Mouse (Mus musculus): ENCODE results near the gene Gm28048. TPM values are rescaled to one million over a fixed set of nuclear protein-coding genes. Genes with fewer than 3 reads are reported as not detected.

Gene Gm28048
- total and polyA plus RNA-seq, 2 experiments from 2014 or later, result 3.4 TPM; not detected in 1

DNA sequence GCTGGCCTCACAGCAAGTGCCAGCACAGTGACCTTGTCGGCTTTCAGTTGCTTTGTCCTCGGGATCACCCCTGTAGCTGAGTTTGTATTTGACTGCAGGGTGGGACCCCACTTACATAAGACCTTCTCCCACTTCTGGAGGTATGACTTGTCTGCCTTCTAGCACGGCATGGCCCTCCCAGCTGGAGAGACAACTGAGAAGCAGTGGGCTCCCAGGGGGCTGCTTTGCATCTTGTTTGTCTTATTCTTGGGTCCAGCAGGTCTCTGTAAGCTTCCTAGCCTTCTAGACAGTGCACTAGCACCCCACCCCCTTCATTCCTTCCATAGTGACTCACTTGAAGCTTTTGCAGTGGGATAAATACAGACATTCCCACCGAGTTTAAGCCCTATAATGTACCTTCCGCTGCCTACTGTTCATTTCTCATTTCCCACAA lies 151.7 kb downstream of the Gm28048 start:
- Histone ChIP-seq H3K9ac (replicated peaks; ENCODE audit: low read length) (no peak overlapping the region), H3K4me3 (ENCODE audit: low read length) (no peak overlapping the region), H3K4me2 (ENCODE audit: low read depth, low read length) (no peak overlapping the region), H3K9me3 (ENCODE audit: low read length) (no peaks in the 10 kb centered on the region), H3K36me3 (ENCODE audit: insufficient read depth, low read length) (no peaks in the 10 kb centered on the region), H3K27me3 (ENCODE audit: insufficient read depth, low read length) (no peaks in the 10 kb centered on the region), H3K4me1 (ENCODE audit: insufficient read depth, low read length) (no peaks in the 10 kb centered on the region), H3K27ac (0 out of 2 replicates have a peak overlapping the region, but pooled peaks have one; percentile 20)
- ATAC-seq (no peak), DNase-seq (ENCODE audit: low spot score) (no peak)
- WGBS, result 41% methylated on average over 5 of the region's 5 CpGs
- TF ChIP-seq CTCF (IDR thresholded peaks at IDR 0.05; ENCODE audit: low read depth), result no peak

DNA sequence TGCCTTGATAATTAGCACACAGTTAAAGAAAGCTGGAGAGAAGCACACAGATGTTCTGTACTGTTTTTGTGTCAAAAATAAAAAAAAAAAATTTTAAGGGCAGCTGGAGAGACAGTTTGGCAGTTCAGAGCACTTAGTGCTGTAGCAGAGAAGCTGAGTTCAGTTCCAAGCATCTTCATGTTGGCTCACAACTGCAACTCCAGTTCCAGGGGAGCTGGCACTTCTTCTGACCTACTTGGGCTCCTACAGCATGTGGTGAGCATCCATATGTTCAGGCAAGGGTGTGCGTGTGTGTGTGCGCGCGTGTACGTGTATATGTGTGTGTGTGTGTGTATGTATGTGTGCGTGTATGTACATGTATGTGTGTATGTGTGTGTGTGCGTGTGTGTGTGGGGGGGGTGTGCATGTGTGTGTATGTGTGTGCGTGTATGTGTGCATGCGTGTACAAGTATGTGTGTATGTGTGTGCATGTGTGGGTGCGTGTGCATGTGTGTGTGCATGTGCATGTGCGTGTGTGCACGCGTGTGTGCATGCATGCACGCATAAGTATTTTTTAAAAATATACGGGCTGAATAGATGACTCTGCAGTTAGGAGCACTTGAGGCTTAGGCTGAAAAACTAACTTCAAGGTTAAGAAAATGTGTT lies 152.8 kb downstream of the Gm28048 start:
- Histone ChIP-seq H3K36me3 (ENCODE audit: insufficient read depth, low read length) (no peaks in the 10 kb centered on the region), H3K4me2 (ENCODE audit: low read depth, low read length) (no peak overlapping the region), H3K27ac (no peak overlapping the region), H3K9ac (replicated peaks; ENCODE audit: low read length) (no peak overlapping the region), H3K4me1 (ENCODE audit: insufficient read depth, low read length) (no peaks in the 10 kb centered on the region), H3K9me3 (ENCODE audit: low read length) (no peaks in the 10 kb centered on the region), H3K4me3 (ENCODE audit: low read length) (no peak overlapping the region), H3K27me3 (ENCODE audit: insufficient read depth, low read length) (no peaks in the 10 kb centered on the region)
- no peak for TF ChIP-seq CTCF (IDR thresholded peaks at IDR 0.05; ENCODE audit: low read depth)
- ATAC-seq (no peak), DNase-seq (ENCODE audit: low spot score) (no peak)
- WGBS, result 95% methylated on average over 15 of the region's 15 CpGs

DNA sequence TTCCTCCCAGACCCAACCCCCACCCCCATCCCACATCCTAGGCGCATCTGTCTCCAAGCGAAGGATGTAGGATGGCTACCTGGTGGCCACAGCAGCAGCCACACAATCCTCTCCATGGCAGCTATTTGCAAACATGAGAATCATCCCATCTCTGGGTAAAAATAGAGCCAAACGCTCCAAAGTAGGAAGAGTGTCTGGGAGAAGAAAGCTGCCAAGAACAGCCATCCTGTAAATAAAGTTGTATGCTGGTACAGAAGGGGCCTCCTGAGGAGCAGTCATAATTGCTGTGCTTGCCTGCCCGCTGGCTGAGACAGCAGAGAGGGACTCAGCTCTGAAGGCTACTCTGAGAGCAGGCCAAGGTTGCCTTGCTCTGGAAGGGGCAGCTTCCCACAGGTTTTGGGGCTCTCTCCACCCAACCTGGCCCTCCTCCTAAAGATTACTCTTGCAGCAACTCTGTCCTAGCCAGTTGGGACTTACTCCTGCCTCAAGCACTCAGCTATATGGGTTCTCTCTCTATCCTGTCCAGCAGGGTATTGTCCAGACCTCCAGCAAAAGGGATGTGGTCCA lies 154.3 kb downstream of the Gm28048 start:
- no peak for DNase-seq (ENCODE audit: low spot score)
- H3K4me2 ChIP-seq (ENCODE audit: low read depth, low read length), result no peak overlapping the region
- H3K9me3 ChIP-seq (ENCODE audit: low read length), result no peaks in the 10 kb centered on the region
- H3K9ac ChIP-seq (replicated peaks; ENCODE audit: low read length), result no peak overlapping the region
- no peaks in the 10 kb centered on the region for H3K4me1 ChIP-seq (ENCODE audit: insufficient read depth, low read length)
- no peaks in the 10 kb centered on the region for H3K36me3 ChIP-seq (ENCODE audit: insufficient read depth, low read length)
- H3K27me3 ChIP-seq (ENCODE audit: insufficient read depth, low read length), result no peaks in the 10 kb centered on the region
- ATAC-seq, result 0 out of 2 replicates have a peak, but pooled peaks have one; percentile 28
- TF ChIP-seq CTCF (IDR thresholded peaks at IDR 0.05; ENCODE audit: low read depth), result no peak
- WGBS, result 72% methylated on average over 4 of the region's 4 CpGs
- no peak overlapping the region for H3K4me3 ChIP-seq (ENCODE audit: low read length)
- H3K27ac ChIP-seq, result no peak overlapping the region

DNA sequence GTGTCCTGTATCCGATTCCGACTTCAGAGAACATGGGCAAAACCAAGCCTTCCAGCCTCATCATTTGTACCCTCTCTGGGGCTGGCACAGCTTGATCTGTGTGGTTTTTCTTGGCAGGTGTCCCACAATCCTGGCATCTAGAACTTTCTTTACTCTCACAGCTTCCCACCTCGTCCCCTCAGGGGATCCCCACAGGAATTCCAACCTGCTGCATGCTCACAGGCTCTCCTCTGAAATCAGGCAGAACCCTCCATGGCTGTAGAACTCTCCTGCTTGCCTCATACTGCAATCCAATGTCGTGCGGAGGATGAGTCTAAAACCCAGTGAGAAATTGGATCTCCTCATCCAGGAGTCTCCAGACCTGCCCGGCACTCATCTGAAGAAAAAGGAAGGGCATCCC lies 155.2 kb downstream of the Gm28048 start:
- no peak overlapping the region for H3K4me3 ChIP-seq (ENCODE audit: low read length)
- no peaks in the 10 kb centered on the region for H3K36me3 ChIP-seq (ENCODE audit: insufficient read depth, low read length)
- DNase-seq (ENCODE audit: low spot score) (no peak), ATAC-seq (no peak)
- no peaks in the 10 kb centered on the region for H3K4me1 ChIP-seq (ENCODE audit: insufficient read depth, low read length)
- no peaks in the 10 kb centered on the region for H3K27me3 ChIP-seq (ENCODE audit: insufficient read depth, low read length)
- no peak for TF ChIP-seq CTCF (IDR thresholded peaks at IDR 0.05; ENCODE audit: low read depth)
- no peak overlapping the region for H3K27ac ChIP-seq
- no peak overlapping the region for H3K9ac ChIP-seq (replicated peaks; ENCODE audit: low read length)
- no peaks in the 10 kb centered on the region for H3K9me3 ChIP-seq (ENCODE audit: low read length)
- 86% methylated on average over 6 of the region's 6 CpGs for WGBS
- no peak overlapping the region for H3K4me2 ChIP-seq (ENCODE audit: low read depth, low read length)

DNA sequence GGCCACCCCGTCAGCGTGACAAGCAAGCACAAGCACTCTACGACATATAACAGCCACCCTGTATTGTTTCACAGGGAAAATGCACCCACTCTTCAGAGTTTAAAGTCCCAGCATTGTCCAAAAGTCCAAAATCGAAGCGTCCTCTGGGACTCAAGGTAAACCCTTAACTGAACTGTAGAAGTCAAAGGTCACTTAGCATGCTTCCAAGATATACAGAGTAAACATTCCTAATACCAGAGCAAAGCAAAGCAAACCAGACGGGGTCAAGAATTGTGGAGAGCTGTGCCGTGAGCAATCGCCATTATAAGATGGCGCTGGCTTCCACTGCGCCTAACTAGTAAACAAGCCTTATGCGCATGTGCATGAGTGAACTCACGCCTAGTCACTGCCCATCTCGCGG lies 155.8 kb downstream of the Gm28048 start:
- Histone ChIP-seq H3K27ac (no peak overlapping the region), H3K4me1 (ENCODE audit: insufficient read depth, low read length) (no peaks in the 10 kb centered on the region), H3K9ac (replicated peaks; ENCODE audit: low read length) (no peak overlapping the region), H3K27me3 (ENCODE audit: insufficient read depth, low read length) (no peaks in the 10 kb centered on the region), H3K4me3 (ENCODE audit: low read length) (no peak overlapping the region), H3K4me2 (ENCODE audit: low read depth, low read length) (no peak overlapping the region), H3K9me3 (ENCODE audit: low read length) (no peaks in the 10 kb centered on the region), H3K36me3 (ENCODE audit: insufficient read depth, low read length) (no peaks in the 10 kb centered on the region)
- TF ChIP-seq CTCF (IDR thresholded peaks at IDR 0.05; ENCODE audit: low read depth), result no peak
- WGBS, result 94% methylated on average over 14 of the region's 14 CpGs
- DNase-seq (ENCODE audit: low spot score) (no peak), ATAC-seq (no peak)

DNA sequence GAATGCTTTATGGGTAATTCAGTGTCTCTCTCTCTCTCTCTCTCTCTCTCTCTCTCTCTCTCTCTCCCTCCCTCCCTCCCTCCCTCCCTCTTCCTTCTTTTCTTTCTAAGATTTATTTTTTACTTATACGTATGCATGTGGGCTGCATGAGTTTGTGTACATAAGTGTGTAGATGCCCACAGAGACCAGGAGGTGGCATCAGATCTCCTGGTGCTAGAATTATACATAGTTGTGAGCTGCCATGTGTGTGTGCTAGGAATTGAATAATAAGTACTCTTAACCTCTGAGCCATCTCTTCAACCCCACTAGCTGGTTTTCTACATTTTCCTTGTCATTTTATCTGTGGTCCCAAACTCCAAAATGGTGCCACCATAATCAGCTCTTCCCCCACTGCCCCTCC lies 156.3 kb downstream of the Gm28048 start:
- 100% methylated on average over 1 of the region's 1 CpGs for WGBS
- DNase-seq (ENCODE audit: low spot score), result no peak
- H3K4me1 ChIP-seq (ENCODE audit: insufficient read depth, low read length), result no peaks in the 10 kb centered on the region
- H3K9me3 ChIP-seq (ENCODE audit: low read length), result no peaks in the 10 kb centered on the region
- H3K27me3 ChIP-seq (ENCODE audit: insufficient read depth, low read length), result no peaks in the 10 kb centered on the region
- H3K27ac ChIP-seq, result no peak overlapping the region
- ATAC-seq, result no peak
- TF ChIP-seq CTCF (IDR thresholded peaks at IDR 0.05; ENCODE audit: low read depth), result no peak
- H3K9ac ChIP-seq (replicated peaks; ENCODE audit: low read length), result no peak overlapping the region
- H3K36me3 ChIP-seq (ENCODE audit: insufficient read depth, low read length), result no peaks in the 10 kb centered on the region
- no peak overlapping the region for H3K4me2 ChIP-seq (ENCODE audit: low read depth, low read length)
- H3K4me3 ChIP-seq (ENCODE audit: low read length), result no peak overlapping the region

DNA sequence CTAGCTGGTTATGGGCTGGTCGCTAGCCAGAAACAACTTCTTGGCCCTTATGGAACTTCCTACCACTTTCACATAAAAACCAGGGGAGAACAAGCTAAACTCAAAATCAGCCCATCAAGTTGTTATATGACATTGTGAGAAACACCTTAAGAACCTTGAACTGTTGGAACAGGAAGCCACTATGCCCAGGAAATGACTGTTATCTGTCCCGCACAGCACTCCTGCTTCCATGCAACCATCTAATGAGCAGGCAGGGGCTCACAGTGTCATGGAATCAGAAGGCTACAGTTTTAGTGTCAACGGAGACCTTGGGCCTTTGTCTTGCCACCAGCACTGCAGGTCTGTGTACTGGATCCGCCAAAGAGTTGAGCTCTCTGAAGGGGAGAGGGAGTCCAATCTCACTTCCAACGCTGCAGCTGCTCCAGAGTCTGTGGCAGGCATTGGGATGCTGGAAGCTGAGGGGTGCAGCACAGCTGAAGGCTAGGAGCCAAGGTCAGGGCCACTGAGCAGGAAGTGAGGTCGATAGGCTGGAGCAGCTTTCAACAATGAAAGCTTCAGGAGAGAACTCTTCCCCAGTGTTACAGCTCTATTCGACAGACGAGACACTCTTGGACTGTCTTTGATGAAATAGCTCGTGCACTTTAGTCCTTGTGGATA lies 157.7 kb downstream of the Gm28048 start:
- TF ChIP-seq CTCF (IDR thresholded peaks at IDR 0.05; ENCODE audit: low read depth), result no peak
- 83% methylated on average over 9 of the region's 9 CpGs for WGBS

More for the DNA sequence above, 157.7 kb downstream of the Gm28048 start:
- no peaks in the 10 kb centered on the region for H3K9me3 ChIP-seq (ENCODE audit: low read length)
- no peaks in the 10 kb centered on the region for H3K27me3 ChIP-seq (ENCODE audit: insufficient read depth, low read length)
- no peak for DNase-seq (ENCODE audit: low spot score)
- no peaks in the 10 kb centered on the region for H3K36me3 ChIP-seq (ENCODE audit: insufficient read depth, low read length)
- H3K9ac ChIP-seq (replicated peaks; ENCODE audit: low read length), result no peak overlapping the region
- H3K4me2 ChIP-seq (ENCODE audit: low read depth, low read length), result no peak overlapping the region
- H3K4me1 ChIP-seq (ENCODE audit: insufficient read depth, low read length), result no peaks in the 10 kb centered on the region
- no peak overlapping the region for H3K4me3 ChIP-seq (ENCODE audit: low read length)
- H3K27ac ChIP-seq, result no peak overlapping the region
- ATAC-seq, result no peak
